In the genomic region with DNA sequence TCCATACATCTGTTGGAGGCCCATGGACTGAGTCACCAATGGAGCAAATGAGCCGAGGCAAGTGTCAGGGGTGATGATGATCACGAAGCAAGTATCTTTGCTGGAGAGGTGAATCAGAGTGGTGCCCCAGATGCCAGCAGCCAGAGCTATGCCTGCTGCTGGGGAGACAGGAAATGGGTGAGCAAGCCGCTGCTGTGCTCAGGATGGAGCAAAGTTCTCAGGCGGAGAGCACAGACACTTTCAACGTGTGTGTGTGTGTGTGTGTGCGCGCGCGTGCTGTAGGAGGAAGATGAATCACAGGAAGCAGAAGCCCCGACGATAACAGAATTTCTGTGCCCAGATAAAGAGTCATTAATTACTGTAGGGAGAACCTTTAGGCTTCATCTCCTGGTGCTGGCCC, we compare ENCODE assay signal across 14 mouse cellular contexts. TPM values are rescaled to one million over a fixed set of nuclear protein-coding genes. Genes with fewer than 3 reads are reported as not detected.
DNase-seq lines count a peak whose midpoint lies in the region; ATAC-seq lines count a peak whose summit lies in the region.
"Had no signal": no experiment of that assay in that cellular context is flagged by ENCODE, and none has a peak within 500 bp of the region (broad histone marks: within the 10 kb centered on the region; RNA-seq: fewer than 3 reads in every experiment).

No protein-coding gene starts in this region.

- no peak for ATAC-seq in liver, embryonic 11.5 days (replicated peaks; ENCODE audit: low FRiP score)
- ATAC-seq in activated CD4-positive, CD25-positive, alpha-beta regulatory T cell, adult 4 months: peak; percentile 93
- no peak for ATAC-seq in frontal cortex, adult (ENCODE audit: low TSS enrichment)

- no peaks in the 10 kb centered on the region for H3K4me1 ChIP-seq in liver, embryonic 11.5 days (replicated peaks; ENCODE audit: control insufficient read depth, insufficient read depth, low read length)
- H3K4me1 ChIP-seq: embryonic facial prominence, embryonic 13.5 days; hindbrain, embryonic 13.5 days; liver, embryonic 13.5 days; neural tube, embryonic 12.5 days; stomach, embryonic 15.5 days had no signal

- H3K4me2 ChIP-seq in liver, embryonic 11.5 days: no peak overlapping the region
- H3K4me2 ChIP-seq: embryonic facial prominence, embryonic 13.5 days; hindbrain, embryonic 13.5 days; liver, embryonic 13.5 days; neural tube, embryonic 12.5 days; stomach, embryonic 15.5 days had no signal

- DNase-seq in liver: peak; percentile 20
- DNase-seq in liver, embryonic 11.5 days (ENCODE audit: low spot score): no peak
- peak; percentile 80 for DNase-seq in thymus, postnatal 25 days
- no peak for DNase-seq in left cerebral cortex, postnatal 36 days (ENCODE audit: low spot score in 2 of 2)
- no peak for DNase-seq in heart, postnatal 4 days
- DNase-seq: liver, embryonic 13.5 days had no signal

- intact Hi-C loops in left cerebral cortex, postnatal 36 days (cut with DNase I): no loop called here

- peaks cover 2% of the 10 kb centered on the region; the same call in 1 of the 2 replicates for H3K27me3 ChIP-seq in liver, embryonic 11.5 days (replicated peaks; ENCODE audit: control insufficient read depth, insufficient read depth, low read length)
- H3K27me3 ChIP-seq: hindbrain, embryonic 13.5 days; neural tube, embryonic 12.5 days; stomach, embryonic 15.5 days had no signal

- WGBS in liver, embryonic 11.5 days: 27% methylated on average over 11 of the region's 11 CpGs
- WGBS in macrophage (ENCODE audit: missing documents): 6% methylated on average over 11 of the region's 11 CpGs

- no peak overlapping the region for H3K9ac ChIP-seq in liver, embryonic 11.5 days (ENCODE audit: low read depth, low read length)
- H3K9ac ChIP-seq: embryonic facial prominence, embryonic 13.5 days; hindbrain, embryonic 13.5 days; liver, embryonic 13.5 days; neural tube, embryonic 12.5 days; stomach, embryonic 15.5 days had no signal

- H3K27ac ChIP-seq in liver, embryonic 11.5 days (ENCODE audit: low read depth, low read length): no peak overlapping the region
- H3K27ac ChIP-seq in macrophage: peak overlapping the region; percentile 17
- H3K27ac ChIP-seq: embryonic facial prominence, embryonic 13.5 days; hindbrain, embryonic 13.5 days; liver, embryonic 13.5 days; neural tube, embryonic 12.5 days; stomach, embryonic 15.5 days had no signal

- H3K4me3 ChIP-seq in liver, embryonic 11.5 days (ENCODE audit: low read depth, low read length): no peak overlapping the region
- H3K4me3 ChIP-seq in macrophage (ENCODE audit: inconsistent target): no peak overlapping the region
- H3K4me3 ChIP-seq: embryonic facial prominence, embryonic 13.5 days; hindbrain, embryonic 13.5 days; liver, embryonic 13.5 days; neural tube, embryonic 12.5 days; stomach, embryonic 15.5 days had no signal

- no peaks in the 10 kb centered on the region for H3K9me3 ChIP-seq in liver, embryonic 11.5 days (ENCODE audit: control insufficient read depth, low read length)
- H3K9me3 ChIP-seq: embryonic facial prominence, embryonic 13.5 days; hindbrain, embryonic 13.5 days; liver, embryonic 13.5 days; neural tube, embryonic 12.5 days; stomach, embryonic 15.5 days had no signal

- H3K36me3 ChIP-seq in liver, embryonic 11.5 days (ENCODE audit: control insufficient read depth, insufficient read depth, low read length): no peaks in the 10 kb centered on the region
- H3K36me3 ChIP-seq in macrophage (ENCODE audit: inconsistent target): no peaks in the 10 kb centered on the region
- H3K36me3 ChIP-seq: embryonic facial prominence, embryonic 13.5 days; hindbrain, embryonic 13.5 days; liver, embryonic 13.5 days; neural tube, embryonic 12.5 days; stomach, embryonic 15.5 days had no signal

- H3K79me2 ChIP-seq in macrophage (ENCODE audit: inconsistent target): no peaks in the 10 kb centered on the region

RNA-seq across cellular contexts. Expression of a gene that starts 1.9 kb away (rescaled TPM):
- 0.09 TPM in 1 of 2 replicates, not detected in the other for polyA plus RNA-seq in liver, embryonic 11.5 days (2014; fragmentation: Nextera tagmentation; extraction: Ambion mirVana)
- polyA plus RNA-seq in activated CD4-positive, CD25-positive, alpha-beta regulatory T cell, adult 4 months (2017; shearing (Covaris generic)): under 1 TPM in 1 of 2 experiments, not detected in 1; 0.80 TPM
- total RNA-seq in macrophage (2018; cell fraction: chromatin; rRNA removed): not detected
- total RNA-seq in macrophage (2018; cell fraction: cytosol; rRNA removed): under 1 TPM in 6 of 26 experiments, not detected in 20; 0.09 to 0.13 (median 0.10) TPM
- not detected for total RNA-seq in macrophage (2018; cell fraction: nucleus; rRNA removed)
- polyA plus RNA-seq in macrophage (2018): 0.23 TPM in 1 of 3 replicates, not detected in the others
- not detected for total RNA-seq in left cerebral cortex, postnatal 36 days (2021)
- total RNA-seq in heart, postnatal 4 days (2021): not detected
- total RNA-seq: gastrocnemius, adult 18-20 months had no signal
- polyA plus RNA-seq: embryonic facial prominence, embryonic 13.5 days; hindbrain, embryonic 13.5 days had no signal

RNA-seq across cellular contexts. Expression of a gene that starts 36.7 kb away (rescaled TPM):
- polyA plus RNA-seq in liver, embryonic 11.5 days (2014; fragmentation: Nextera tagmentation; extraction: Ambion mirVana): 0.26 and 0.31 TPM in 2 replicates
- polyA plus RNA-seq in activated CD4-positive, CD25-positive, alpha-beta regulatory T cell, adult 4 months (2017; shearing (Covaris generic)): 1 to 10 TPM in 1 of 2 experiments, not detected in 1; 3.8 TPM
- total RNA-seq in macrophage (2018; cell fraction: chromatin; rRNA removed): 100 to 1,000 TPM; 104 to 264 (median 194) TPM
- 100 to 1,000 TPM; 161 to 197 (median 179) TPM for total RNA-seq in macrophage (2018; cell fraction: cytosol; rRNA removed)
- total RNA-seq in macrophage (2018; cell fraction: nucleus; rRNA removed): 100 to 1,000 TPM in 25 of 26 experiments, 10 to 100 TPM in 1; 97.5 to 181 (median 129) TPM
- polyA plus RNA-seq in macrophage (2018): 96.2 to 234 TPM (median 144 TPM) in 3 replicates
- 10 to 100 TPM; 10.8 to 12.6 TPM for total RNA-seq in left cerebral cortex, postnatal 36 days (2021)
- under 1 TPM; 0.27 to 0.55 TPM for total RNA-seq in heart, postnatal 4 days (2021)

RNA-seq across cellular contexts. Expression of a gene that starts 45.9 kb away (rescaled TPM):
- not detected in 2 replicates for polyA plus RNA-seq in liver, embryonic 11.5 days (2014; fragmentation: Nextera tagmentation; extraction: Ambion mirVana)
- under 1 TPM in 1 of 2 experiments, not detected in 1; 0.30 TPM for polyA plus RNA-seq in activated CD4-positive, CD25-positive, alpha-beta regulatory T cell, adult 4 months (2017; shearing (Covaris generic))
- total RNA-seq in macrophage (2018; cell fraction: chromatin; rRNA removed): not detected
- not detected for total RNA-seq in macrophage (2018; cell fraction: cytosol; rRNA removed)
- total RNA-seq in macrophage (2018; cell fraction: nucleus; rRNA removed): not detected
- polyA plus RNA-seq in macrophage (2018): not detected in 3 replicates
- 10 to 100 TPM in 1 of 2 experiments, 1 to 10 TPM in 1; 7.7 to 18.0 TPM for total RNA-seq in left cerebral cortex, postnatal 36 days (2021)
- not detected for total RNA-seq in heart, postnatal 4 days (2021)
- total RNA-seq: gastrocnemius, adult 18-20 months had no signal
- polyA plus RNA-seq: embryonic facial prominence, embryonic 13.5 days; hindbrain, embryonic 13.5 days; liver, embryonic 13.5 days; neural tube, embryonic 12.5 days; stomach, embryonic 15.5 days had no signal

Comparison
In these comparisons a context has a peak if more than half of its experiments do, and no peak if none do; other contexts are left out.
1. DNase-seq: peak in liver (single experiment) and thymus, postnatal 25 days (single experiment); none in liver, embryonic 11.5 days (single experiment), left cerebral cortex, postnatal 36 days (0 of 2) and heart, postnatal 4 days (single experiment).
2. RNA of a gene that starts 36.7 kb away (polyA plus RNA-seq): 96.2 to 234 TPM in macrophage; 3.8 TPM in activated CD4-positive, CD25-positive, alpha-beta regulatory T cell, adult 4 months and 0.26 to 0.31 TPM in liver, embryonic 11.5 days; every median in the first group is over 10 times any median in the second.